Mouse (Mus musculus): Measurements from ENCODE around the gene Nxpe4. TPM values are rescaled to one million over a fixed set of nuclear protein-coding genes. Genes with fewer than 3 reads are reported as not detected.

The Nxpe4 gene
- total and polyA plus RNA-seq, 3 experiments: 9.2 to 14.9 TPM; not detected in 1

DNA sequence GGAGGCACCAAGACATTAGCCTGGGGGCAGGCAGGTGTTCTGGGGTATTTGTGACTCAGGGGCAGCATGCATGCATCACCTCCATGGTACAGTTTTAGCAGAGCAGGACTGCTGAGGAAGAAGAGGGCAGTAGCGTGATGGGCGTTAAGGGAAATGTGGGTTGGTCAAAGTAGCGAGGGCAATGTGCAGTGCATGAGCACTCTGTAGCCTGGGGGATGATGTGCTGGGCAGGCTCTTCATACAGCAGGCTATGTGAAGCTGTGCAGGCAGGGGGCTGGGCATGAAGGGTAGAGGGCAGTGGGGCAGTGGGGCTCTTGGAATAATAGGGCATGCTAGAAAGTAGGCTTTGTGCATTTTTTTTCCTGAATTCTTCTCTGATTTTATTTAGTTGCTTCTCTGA lies 82.4 kb downstream of the Nxpe4 start:
- no peak overlapping the region for H3K4me3 ChIP-seq (ENCODE audit: control insufficient read depth in 1 of 2, insufficient read depth in 1 of 2, low read depth in 2 of 2, low read length in 2 of 2)

DNA sequence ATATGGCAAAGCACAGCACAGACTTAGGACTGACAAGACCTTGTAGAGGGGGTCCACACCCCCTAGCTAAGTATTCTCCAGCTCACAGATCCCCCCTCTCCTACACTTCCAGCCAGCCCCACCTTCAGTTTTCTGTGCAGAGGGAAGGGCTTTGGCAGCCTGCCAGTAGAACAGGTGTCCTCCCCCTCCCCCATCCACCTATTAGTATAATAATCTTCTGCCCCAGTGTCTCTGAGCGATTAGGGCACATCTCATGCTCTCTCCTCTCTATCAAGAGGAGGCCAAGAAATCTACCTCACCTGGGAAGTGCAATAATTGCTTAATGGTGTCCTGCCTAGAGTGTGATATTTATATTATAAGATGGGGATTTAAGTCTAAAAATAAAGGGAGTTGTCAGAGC lies 83.7 kb downstream of the Nxpe4 start:
- Histone ChIP-seq H3K9ac (ENCODE audit: control insufficient read depth, low read depth, low read length, poor library complexity, severe bottlenecking) (no peak overlapping the region), H3K9me3 (replicated peaks; ENCODE audit: insufficient read depth, low read length) (no peaks in the 10 kb centered on the region), H3K36me3 (ENCODE audit: control insufficient read depth in 1 of 2, insufficient read depth in 2 of 2, low read length in 2 of 2) (no peaks in the 10 kb centered on the region), H3K4me3 (ENCODE audit: control insufficient read depth in 1 of 2, insufficient read depth in 1 of 2, low read depth in 2 of 2, low read length in 2 of 2) (no peak overlapping the region), H3K79me2 (ENCODE audit: control insufficient read depth, insufficient read depth, low read length, poor library complexity) (no peaks in the 10 kb centered on the region), H3K4me1 (ENCODE audit: control insufficient read depth in 1 of 2, insufficient read depth in 2 of 2, low read length in 2 of 2) (no peaks in the 10 kb centered on the region), H3K27ac (ENCODE audit: control insufficient read depth, low read depth, low read length) (no peak overlapping the region), H3K27me3 (ENCODE audit: control insufficient read depth in 1 of 2, insufficient read depth in 2 of 2, low read length in 2 of 2) (no peaks in the 10 kb centered on the region; a peak in 1 of 4 replicates)
- DNase-seq (ENCODE audit: low read depth, low spot score): no peak
- no peak for TF ChIP-seq TCF12 (IDR thresholded peaks at IDR 0.05; ENCODE audit: low read depth, low read length)
- no peak for TF ChIP-seq MAFK (IDR thresholded peaks at IDR 0.05; ENCODE audit: borderline replicate concordance, low read depth, low read length)
- TF ChIP-seq POLR2AphosphoS5 (IDR thresholded peaks at IDR 0.05; ENCODE audit: borderline replicate concordance, low read depth, low read length): no peak
- no peak for TF ChIP-seq RAD21 (IDR thresholded peaks at IDR 0.05; ENCODE audit: low read depth, low read length)
- TF ChIP-seq CTCF (IDR thresholded peaks at IDR 0.05 in 2 of 3, conservative IDR thresholded peaks at IDR 0.05 in 1 of 3; ENCODE audit: control insufficient read depth in 1 of 3, insufficient read depth in 1 of 3, low read depth in 2 of 3, low read length in 3 of 3, poor library complexity in 1 of 3, severe bottlenecking in 1 of 3): no peak
- TF ChIP-seq NRF1 (IDR thresholded peaks at IDR 0.05; ENCODE audit: insufficient read depth, low read depth, low read length, poor library complexity, severe bottlenecking): no peak
- no peak for TF ChIP-seq CHD1 (IDR thresholded peaks at IDR 0.05; ENCODE audit: low read depth, low read length)
- no peak for TF ChIP-seq POLR2AphosphoS2 (IDR thresholded peaks at IDR 0.05; ENCODE audit: low read length)
- no peak for TF ChIP-seq MYC (IDR thresholded peaks at IDR 0.05; ENCODE audit: low read depth, low read length)
- TF ChIP-seq SMC3 (IDR thresholded peaks at IDR 0.05; ENCODE audit: low read depth, low read length): no peak
- TF ChIP-seq MXI1 (IDR thresholded peaks at IDR 0.05; ENCODE audit: low read depth, low read length): no peak
- no peak for TF ChIP-seq ZMIZ1 (IDR thresholded peaks at IDR 0.05; ENCODE audit: low read depth, low read length)
- no peak for TF ChIP-seq ZNF384 (IDR thresholded peaks at IDR 0.05; ENCODE audit: low read depth, low read length)
- TF ChIP-seq MAZ (IDR thresholded peaks at IDR 0.05; ENCODE audit: low read depth, low read length): no peak
- TF ChIP-seq EP300 (IDR thresholded peaks at IDR 0.05; ENCODE audit: low read depth in 1 of 2, low read length in 2 of 2): no peak
- no peak for TF ChIP-seq CHD2 (IDR thresholded peaks at IDR 0.05; ENCODE audit: low read length)
- no peak for TF ChIP-seq MAX (IDR thresholded peaks at IDR 0.05; ENCODE audit: low read length)

More for the DNA sequence above, 82.4 kb downstream of the Nxpe4 start:
- H3K9ac ChIP-seq (ENCODE audit: control insufficient read depth, low read depth, low read length, poor library complexity, severe bottlenecking): no peak overlapping the region
- no peaks in the 10 kb centered on the region for H3K9me3 ChIP-seq (replicated peaks; ENCODE audit: insufficient read depth, low read length)
- H3K27ac ChIP-seq (ENCODE audit: control insufficient read depth, low read depth, low read length): no peak overlapping the region
- no peak for DNase-seq (ENCODE audit: low read depth, low spot score)
- no peaks in the 10 kb centered on the region for H3K36me3 ChIP-seq (ENCODE audit: control insufficient read depth in 1 of 2, insufficient read depth in 2 of 2, low read length in 2 of 2)
- no peak for TF ChIP-seq SMC3 (IDR thresholded peaks at IDR 0.05; ENCODE audit: low read depth, low read length)
- TF ChIP-seq HCFC1 (IDR thresholded peaks at IDR 0.05; ENCODE audit: low read depth, low read length): no peak
- no peak for TF ChIP-seq GATA1 (IDR thresholded peaks at IDR 0.05; ENCODE audit: low read depth, low read length)
- TF ChIP-seq ZNF384 (IDR thresholded peaks at IDR 0.05; ENCODE audit: low read depth, low read length): no peak
- no peak for TF ChIP-seq GABPA (IDR thresholded peaks at IDR 0.05; ENCODE audit: low read depth, low read length)
- TF ChIP-seq ZC3H11A (IDR thresholded peaks at IDR 0.05; ENCODE audit: low read depth, low read length): no peak
- TF ChIP-seq MYC (IDR thresholded peaks at IDR 0.05; ENCODE audit: low read depth, low read length): no peak
- TF ChIP-seq USF1 (IDR thresholded peaks at IDR 0.05; ENCODE audit: low read depth, low read length): no peak
- TF ChIP-seq TCF12 (IDR thresholded peaks at IDR 0.05; ENCODE audit: low read depth, low read length): no peak
- no peak for TF ChIP-seq BHLHE40 (IDR thresholded peaks at IDR 0.05; ENCODE audit: borderline replicate concordance, low read depth, low read length)
- TF ChIP-seq MAZ (IDR thresholded peaks at IDR 0.05; ENCODE audit: low read depth, low read length): no peak
- TF ChIP-seq SIN3A (IDR thresholded peaks at IDR 0.05; ENCODE audit: low read length): no peak
- TF ChIP-seq POLR2A (IDR thresholded peaks at IDR 0.05; ENCODE audit: control insufficient read depth in 1 of 2, insufficient read depth in 1 of 2, low read depth in 1 of 2, low read length in 2 of 2, poor library complexity in 1 of 2): no peak
- TF ChIP-seq CHD2 (IDR thresholded peaks at IDR 0.05; ENCODE audit: low read length): no peak
- no peak for TF ChIP-seq UBTF (IDR thresholded peaks at IDR 0.05; ENCODE audit: borderline replicate concordance, insufficient read depth, low read depth, low read length)
- no peak for TF ChIP-seq MAFK (IDR thresholded peaks at IDR 0.05; ENCODE audit: borderline replicate concordance, low read depth, low read length)
- no peak for TF ChIP-seq TAL1 (IDR thresholded peaks at IDR 0.05; ENCODE audit: low read length)
- TF ChIP-seq MXI1 (IDR thresholded peaks at IDR 0.05; ENCODE audit: low read depth, low read length): no peak
- TF ChIP-seq ZMIZ1 (IDR thresholded peaks at IDR 0.05; ENCODE audit: low read depth, low read length): no peak
- no peaks in the 10 kb centered on the region for H3K79me2 ChIP-seq (ENCODE audit: control insufficient read depth, insufficient read depth, low read length, poor library complexity)
- no peaks in the 10 kb centered on the region for H3K4me1 ChIP-seq (ENCODE audit: control insufficient read depth in 1 of 2, insufficient read depth in 2 of 2, low read length in 2 of 2)
- no peaks in the 10 kb centered on the region for H3K27me3 ChIP-seq (ENCODE audit: control insufficient read depth in 1 of 2, insufficient read depth in 2 of 2, low read length in 2 of 2)
